Mouse (Mus musculus) heart, postnatal 0 days (tissue): Measurements from ENCODE around the gene Zc2hc1c. TPM values are rescaled to one million over a fixed set of nuclear protein-coding genes. Genes with fewer than 3 reads are reported as not detected.
"Not testable (repeated sequence)": the region's sequence is repeated elsewhere in the genome, so short reads cannot be mapped to it uniquely, and the experiment has no call there.

Experiments used
- ATAC-seq: fragments of 200-750 bp; cut with Nextera tagmentation; 2 replicates; pipeline ENCODE4 v1.8.0; 2017; ENCODE audit warnings: low read depth, moderate number of reproducible peaks, moderate library complexity; ENCODE audit not compliant: insufficient read depth
- DNase-seq: peaks from one replicate; pipeline ENCODE4 v3.0.0-alpha.2; 2016; ENCODE audit warnings: low spot score
- H3K27ac ChIP-seq: fragments of 300-500 bp; sonication (generic); 2 replicates; pipeline ENCODE4 v1.5.1; 2014; ENCODE audit warnings: low read depth, mild to moderate bottlenecking
- H3K27me3 ChIP-seq: fragments of 300-500 bp; sonication (generic); 2 replicates; pipeline ENCODE4 v1.6.1; 2014; ENCODE audit warnings: low read length, mixed read lengths; ENCODE audit not compliant: control insufficient read depth, insufficient read depth
- H3K36me3 ChIP-seq: fragments of 300-500 bp; sonication (generic); replicated peaks from 2 replicates; pipeline ENCODE4 v1.6.1; 2014; ENCODE audit warnings: low read length, mixed read lengths; ENCODE audit not compliant: control insufficient read depth, insufficient read depth
- H3K4me1 ChIP-seq: fragments of 300-500 bp; sonication (generic); 2 replicates; pipeline ENCODE4 v1.6.1; 2014; ENCODE audit warnings: antibody characterized with exemption; ENCODE audit not compliant: control insufficient read depth, insufficient read depth
- H3K4me2 ChIP-seq: fragments of 300-500 bp; sonication (generic); 2 replicates; pipeline ENCODE4 v1.6.1; 2014; ENCODE audit warnings: low read depth, mild to moderate bottlenecking, low read length, moderate library complexity
- H3K4me3 ChIP-seq: fragments of 300-500 bp; sonication (generic); 2 replicates; pipeline ENCODE4 v1.5.1; 2014; ENCODE audit warnings: low read depth, low read length
- H3K9ac ChIP-seq: fragments of 300-500 bp; sonication (generic); replicated peaks from 2 replicates; pipeline ENCODE4 v1.6.1; 2014; ENCODE audit warnings: low read depth, low read length, mixed read lengths
- H3K9me3 ChIP-seq: fragments of 300-500 bp; sonication (generic); replicated peaks from 2 replicates; pipeline ENCODE4 v1.6.1; 2016; ENCODE audit warnings: low read length; ENCODE audit not compliant: control insufficient read depth
- CTCF ChIP-seq: IDR thresholded peaks from 2 replicates; pipeline ENCODE4 v1.5.1; 2016; ENCODE audit warnings: antibody characterized with exemption, control low read depth, low read depth
- EP300 ChIP-seq: IDR thresholded peaks from 2 replicates; pipeline ENCODE4 v1.6.1; 2016; ENCODE audit warnings: antibody characterized with exemption, low read depth
- WGBS: fragments of 180-500 bp; shearing (Covaris S2); extraction: QIAGEN DNeasy Blood & Tissue Kit; methylation state at CpG from one replicate; pipeline ENCODE4 v1.1.7; 2014; 5-methylcytosine and 5-hydroxymethylcytosine counted together
- polyA plus RNA-seq: library from polyadenylated mRNA; unstranded; fragments of >200 nt; fragmentation: Nextera tagmentation; extraction: Ambion mirVana; gene quantifications from 2 replicates; pipeline ENCODE4 v1.2.1, GENCODE M21; 2015
- total RNA-seq: library from RNA; depleted of rRNA; stranded (reverse); fragments of >200 nt; gene quantifications from 2 replicates; pipeline ENCODE4 v1.2.3, GENCODE M21; 2014; ENCODE audit warnings: low replicate concordance

The Zc2hc1c gene
- total and polyA plus RNA-seq, 2 experiments from 2014 or later: 0.80 to 1.1 TPM

DNA sequence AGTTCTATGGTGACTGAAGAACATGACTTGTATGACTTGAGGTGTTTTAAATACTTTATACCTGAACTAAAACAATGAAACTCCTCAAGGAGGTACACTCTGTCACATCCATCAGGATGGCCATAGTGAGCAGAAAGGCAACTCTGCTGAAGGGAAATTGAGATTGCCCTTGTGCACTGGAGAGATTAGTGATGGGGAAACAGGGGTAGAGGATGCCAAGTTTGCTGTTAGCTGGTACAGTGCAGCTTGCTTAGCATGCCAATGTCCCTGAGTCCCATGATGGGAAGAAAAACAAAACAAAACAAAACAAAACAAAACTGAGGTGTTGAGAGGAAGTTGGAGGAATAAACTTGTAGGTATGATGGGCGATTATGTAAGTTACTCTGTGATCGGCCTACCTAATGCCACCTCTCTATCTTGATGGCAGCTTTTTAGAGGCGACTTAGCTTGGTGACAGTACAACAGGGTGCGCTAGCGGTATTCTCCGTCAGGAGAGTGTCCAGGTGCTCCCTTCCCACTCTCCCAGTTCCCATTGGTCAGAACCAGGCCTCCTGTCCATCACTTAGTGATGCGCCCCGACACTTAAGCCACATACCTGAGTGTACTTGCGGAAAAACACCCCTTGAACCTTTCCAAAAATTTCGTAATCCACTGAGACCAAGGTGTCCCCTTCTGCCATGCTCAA, 8.9 kb upstream of the Zc2hc1c start:
- WGBS: 3% methylated on average over 10 of the region's 10 CpGs
- peaks cover 12% of the 10 kb centered on the region; the same call in 1 of the 2 replicates for H3K36me3 ChIP-seq

DNA sequence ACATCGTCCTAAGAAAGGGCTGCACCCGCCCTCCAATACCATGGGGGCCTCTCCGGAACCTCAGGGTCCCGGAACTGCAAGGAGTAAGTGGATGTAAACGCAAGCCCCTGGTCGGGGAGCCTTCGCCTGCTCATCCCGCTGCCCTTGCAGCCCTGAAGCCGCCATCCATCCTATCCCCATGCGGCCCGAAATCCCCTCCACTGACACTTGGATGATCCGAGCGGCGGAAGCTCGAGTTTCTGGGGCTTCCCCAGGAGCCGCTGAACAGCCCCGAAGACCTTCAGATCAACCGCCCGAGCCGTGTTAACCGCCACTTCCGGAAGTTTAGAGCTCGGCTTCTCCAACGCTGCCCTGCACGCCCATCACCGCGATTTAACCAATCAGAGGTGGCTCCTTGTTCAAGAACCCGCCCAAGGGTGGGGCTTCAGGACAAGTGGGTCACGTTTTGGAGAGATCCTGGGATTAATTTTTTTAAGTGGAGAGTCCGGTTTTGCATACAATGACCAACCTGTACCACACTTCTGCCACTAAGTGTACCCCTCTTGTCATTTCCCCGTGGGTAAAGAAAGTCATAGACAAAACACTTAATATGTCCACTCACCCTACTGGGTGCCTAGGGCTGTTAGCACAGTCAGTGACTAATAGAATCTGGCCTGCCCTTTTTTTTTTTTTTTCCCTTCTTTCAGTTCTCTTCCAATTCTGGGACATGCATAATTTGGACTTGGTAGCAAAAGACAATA, 8.1 kb upstream of the Zc2hc1c start:
- ATAC-seq: peak; percentile 98
- DNase-seq: peak; percentile 95
- no peaks in the 10 kb centered on the region for H3K9me3 ChIP-seq
- H3K9ac ChIP-seq: peak overlapping the region; percentile 90
- peaks cover 9% of the 10 kb centered on the region; the same call in 1 of the 2 replicates for H3K36me3 ChIP-seq
- peak overlapping the region; percentile 86 for H3K4me3 ChIP-seq
- TF ChIP-seq EP300: no peak; the same call in 1 of the 2 replicates
- TF ChIP-seq CTCF: no peak
- WGBS: under 1% methylated on average over 31 of the region's 31 CpGs
- H3K4me1 ChIP-seq: peaks cover 6% of the 10 kb centered on the region
- H3K27ac ChIP-seq: peak overlapping the region; percentile 79
- H3K4me2 ChIP-seq: peak overlapping the region; percentile 79
- no peaks in the 10 kb centered on the region for H3K27me3 ChIP-seq

More for the DNA sequence above, 8.9 kb upstream of the Zc2hc1c start:
- H3K9me3 ChIP-seq: no peaks in the 10 kb centered on the region
- H3K4me1 ChIP-seq: peaks cover 6% of the 10 kb centered on the region
- peak overlapping the region; percentile 86 for H3K4me3 ChIP-seq
- H3K27me3 ChIP-seq: no peaks in the 10 kb centered on the region
- no peak for TF ChIP-seq EP300
- TF ChIP-seq CTCF: no peak
- ATAC-seq: peak; percentile 18; the same call in 1 of the 2 replicates
- DNase-seq: no peak
- peak overlapping the region; percentile 90 for H3K9ac ChIP-seq
- peak overlapping the region; percentile 79 for H3K4me2 ChIP-seq
- peak overlapping the region; percentile 79; the same call in 1 of the 2 replicates for H3K27ac ChIP-seq

DNA sequence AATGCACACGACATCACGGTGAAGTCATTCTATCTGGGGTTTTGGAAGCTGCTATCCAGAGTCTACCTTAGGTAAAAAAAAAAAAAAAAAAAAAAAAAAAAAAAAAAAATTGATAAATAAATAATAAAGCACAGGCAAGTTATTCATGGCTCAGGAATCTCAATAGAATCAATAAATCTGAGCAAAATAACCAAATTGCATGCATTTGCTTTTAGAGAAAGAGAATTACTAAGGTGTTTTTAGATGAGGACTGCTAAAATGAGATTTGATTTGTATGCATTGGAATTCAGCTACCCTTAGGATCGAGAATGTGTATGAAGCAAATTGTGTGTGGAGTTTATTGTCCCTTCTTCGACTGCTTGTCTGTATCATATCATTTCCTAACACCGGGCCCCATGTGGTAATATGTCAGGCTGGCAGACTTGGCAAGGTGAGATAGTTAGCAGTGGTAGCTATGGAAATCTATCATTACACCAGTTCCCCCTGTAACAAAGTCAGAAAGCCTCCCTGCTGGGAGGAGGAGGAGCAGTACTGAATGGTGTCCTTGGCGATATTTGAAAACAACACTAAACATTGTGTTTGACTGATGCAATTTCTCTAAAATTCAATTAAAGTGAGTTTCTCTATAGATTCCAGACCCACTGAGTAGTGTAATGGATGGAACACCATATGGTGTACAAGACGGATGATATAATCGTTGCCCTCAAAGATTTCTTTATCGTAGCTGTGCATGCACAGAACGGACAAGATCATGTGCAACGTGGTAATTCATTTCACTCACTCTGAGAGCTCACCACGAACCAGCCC, 7.3 kb upstream of the Zc2hc1c start:
- H3K36me3 ChIP-seq: 0 out of 2 replicates have a peak, but pooled peaks cover 7% of the 10 kb centered on the region
- no peak for DNase-seq
- no peak overlapping the region for H3K9ac ChIP-seq
- no peak overlapping the region for H3K27ac ChIP-seq
- 63% methylated on average over 12 of the region's 12 CpGs for WGBS
- ATAC-seq: 0 out of 2 replicates have a peak, but pooled peaks have one; percentile 1
- H3K4me2 ChIP-seq: peak overlapping the region; percentile 79
- TF ChIP-seq CTCF (no peak), EP300 (no peak)
- no peaks in the 10 kb centered on the region for H3K9me3 ChIP-seq
- no peaks in the 10 kb centered on the region for H3K27me3 ChIP-seq
- peak overlapping the region; percentile 86; the same call in 1 of the 2 replicates for H3K4me3 ChIP-seq
- peaks cover 6% of the 10 kb centered on the region for H3K4me1 ChIP-seq

DNA sequence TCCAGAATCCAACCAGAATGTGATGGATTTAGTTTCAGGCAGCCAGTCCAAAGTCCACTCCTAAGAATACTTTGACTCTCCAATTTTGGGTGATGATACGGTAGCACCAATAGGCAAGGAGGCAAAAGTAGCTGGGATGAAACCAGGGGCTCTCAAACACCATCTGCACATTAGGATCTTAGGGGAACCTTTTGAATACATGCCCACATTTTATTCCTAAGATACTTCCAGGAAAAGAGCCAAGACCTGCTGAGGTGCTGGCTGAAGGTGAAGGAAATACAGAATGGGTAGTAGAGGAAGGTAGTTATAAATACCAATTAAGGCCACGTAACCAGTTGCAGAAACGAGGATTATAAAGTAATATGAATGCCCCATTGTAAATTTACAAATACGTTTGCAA, 6.6 kb upstream of the Zc2hc1c start:
- H3K36me3 ChIP-seq, H3K4me3 ChIP-seq, H3K27me3 ChIP-seq, H3K4me2 ChIP-seq, H3K4me1 ChIP-seq, H3K27ac ChIP-seq, H3K9me3 ChIP-seq, ATAC-seq, DNase-seq, H3K9ac ChIP-seq: not testable (repeated sequence)
- 82% methylated on average over 1 of the region's 4 CpGs for WGBS

DNA sequence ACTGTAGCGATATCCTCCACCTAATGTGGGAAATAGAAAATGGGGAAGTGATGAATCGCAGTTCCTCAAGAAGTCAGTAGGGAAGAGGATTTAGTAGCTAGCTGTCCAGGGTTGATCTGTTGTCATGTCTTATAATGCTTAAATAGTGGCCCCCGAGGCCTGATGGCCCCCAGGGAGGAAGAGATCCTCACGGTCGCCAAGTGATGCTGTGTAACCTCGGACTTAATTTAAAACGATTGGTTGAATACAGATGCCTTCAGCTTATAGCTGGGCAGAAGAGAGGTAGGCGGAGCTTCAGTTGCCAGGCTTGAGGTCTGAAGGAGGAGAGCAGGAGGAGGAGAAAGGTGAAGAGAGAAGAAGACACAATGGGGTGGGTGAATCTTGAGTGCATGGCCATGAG, 4.1 kb upstream of the Zc2hc1c start:
- Histone ChIP-seq H3K36me3 (no peaks in the 10 kb centered on the region), H3K9me3 (no peaks in the 10 kb centered on the region), H3K27me3 (no peaks in the 10 kb centered on the region), H3K9ac (no peak overlapping the region), H3K4me2 (no peak overlapping the region), H3K4me3 (no peak overlapping the region), H3K4me1 (peaks cover 11% of the 10 kb centered on the region), H3K27ac (no peak overlapping the region)
- DNase-seq (no peak), ATAC-seq (no peak)
- WGBS: 59% methylated on average over 8 of the region's 8 CpGs
- no peak for TF ChIP-seq EP300
